Mouse (Mus musculus) hindbrain, embryonic 12.5 days (tissue): Measurements from ENCODE around the gene Hist1h2ak. TPM values are rescaled to one million over a fixed set of nuclear protein-coding genes. Genes with fewer than 3 reads are reported as not detected.

ENCODE experiments used
- ATAC-seq: fragments of 200-750 bp; cut with Nextera tagmentation; 2 replicates; pipeline ENCODE4 v1.8.0; 2017; ENCODE audit warnings: moderate TSS enrichment; ENCODE audit not compliant: low FRiP score
- H3K27ac ChIP-seq: fragments of 300-500 bp; sonication (generic); 2 replicates; pipeline ENCODE4 v1.5.1; 2016; ENCODE audit warnings: mild to moderate bottlenecking
- H3K27me3 ChIP-seq: fragments of 300-500 bp; sonication (generic); 2 replicates; pipeline ENCODE4 v1.6.1; 2016; ENCODE audit warnings: mild to moderate bottlenecking
- H3K36me3 ChIP-seq: fragments of 300-500 bp; sonication (generic); 2 replicates; pipeline ENCODE4 v1.6.1; 2016; ENCODE audit warnings: mild to moderate bottlenecking
- H3K4me1 ChIP-seq: fragments of 300-500 bp; sonication (generic); 2 replicates; pipeline ENCODE4 v1.6.1; 2016
- H3K4me2 ChIP-seq: fragments of 300-500 bp; sonication (generic); replicated peaks from 2 replicates; pipeline ENCODE4 v1.6.1; 2016; ENCODE audit warnings: mild to moderate bottlenecking
- H3K4me3 ChIP-seq: fragments of 300-500 bp; sonication (generic); 2 replicates; pipeline ENCODE4 v1.5.1; 2016; ENCODE audit warnings: mild to moderate bottlenecking
- H3K9ac ChIP-seq: fragments of 300-500 bp; sonication (generic); 2 replicates; pipeline ENCODE4 v1.6.1; 2016; ENCODE audit warnings: mild to moderate bottlenecking, moderate library complexity
- H3K9me3 ChIP-seq: fragments of 300-500 bp; sonication (generic); replicated peaks from 2 replicates; pipeline ENCODE4 v1.6.1; 2016; ENCODE audit warnings: mild to moderate bottlenecking
- WGBS: fragments of 180-500 bp; shearing (Covaris S2); methylation state at CpG from one replicate; pipeline ENCODE4 v1.1.7; 2016; 5-methylcytosine and 5-hydroxymethylcytosine counted together
- microRNA-seq: library from miRNA; unstranded; fragments of <30 nt; microRNA quantifications from one replicate; pipeline ENCODE4, GENCODE M21; 2017
- polyA plus RNA-seq: library from polyadenylated mRNA; unstranded; fragments of >200 nt; fragmentation: Nextera tagmentation; extraction: Ambion mirVana; gene quantifications from 2 replicates; pipeline ENCODE4 v1.2.1, GENCODE M21; 2016

The Hist1h2ak gene
- polyA plus RNA-seq, 1 experiment from 2014 or later: 28.3 TPM

DNA sequence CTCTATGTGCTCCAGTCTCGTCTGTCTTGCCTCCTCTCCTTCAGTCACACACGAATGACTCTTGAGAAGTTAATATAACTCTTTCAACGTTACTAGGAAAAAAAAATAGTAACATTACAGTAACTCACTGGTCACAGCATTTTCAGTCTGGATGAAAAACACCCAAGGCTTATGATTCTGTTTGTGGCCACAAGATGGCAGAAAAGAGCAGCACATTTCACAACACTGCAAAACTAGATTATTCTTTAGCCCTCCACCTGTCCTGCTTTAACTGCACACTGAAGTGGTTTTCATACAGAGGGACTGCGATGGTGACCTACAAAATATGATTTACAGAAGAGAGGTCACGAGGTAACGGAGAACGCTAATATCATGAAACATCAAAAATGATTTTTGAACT is 38.9 kb downstream of the Hist1h2ak start:
- H3K9ac ChIP-seq: 0 out of 2 replicates have a peak overlapping the region, but pooled peaks have one; percentile 62
- H3K9me3 ChIP-seq: no peaks in the 10 kb centered on the region
- ATAC-seq: no peak
- peak overlapping the region; percentile 41; the same call in 1 of the 2 replicates for H3K4me3 ChIP-seq
- H3K36me3 ChIP-seq: no peaks in the 10 kb centered on the region
- H3K27ac ChIP-seq: peak overlapping the region; percentile 89
- 2% methylated on average over 7 of the region's 7 CpGs for WGBS
- H3K4me1 ChIP-seq: peaks cover 20% of the 10 kb centered on the region
- H3K4me2 ChIP-seq: peak overlapping the region; percentile 77
- no peaks in the 10 kb centered on the region for H3K27me3 ChIP-seq

DNA sequence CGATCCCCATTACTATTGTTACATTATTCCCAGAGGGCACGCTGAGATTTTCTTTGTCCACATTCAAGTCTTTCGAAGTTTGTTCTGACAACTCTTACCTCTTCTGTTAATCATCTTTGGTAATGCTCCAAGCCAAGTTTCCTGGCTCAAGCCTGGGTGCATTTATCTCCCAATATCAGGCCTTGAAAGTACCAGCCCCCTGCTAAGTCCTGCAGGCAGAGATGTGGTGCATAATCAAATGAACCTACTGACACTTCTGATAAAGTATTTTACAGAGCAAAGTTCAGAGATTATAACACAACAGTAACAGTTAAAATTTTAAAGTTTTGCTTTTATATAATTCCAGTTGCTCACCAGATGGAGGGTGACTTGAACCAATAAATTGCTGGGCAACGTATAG is 41.9 kb downstream of the Hist1h2ak start:
- Histone ChIP-seq H3K36me3 (no peaks in the 10 kb centered on the region), H3K27ac (no peak overlapping the region), H3K9me3 (no peaks in the 10 kb centered on the region), H3K4me1 (peaks cover 8% of the 10 kb centered on the region), H3K9ac (0 out of 2 replicates have a peak overlapping the region, but pooled peaks have one; percentile 36), H3K4me2 (peak overlapping the region; percentile 54), H3K4me3 (peak overlapping the region; percentile 36), H3K27me3 (no peaks in the 10 kb centered on the region)
- ATAC-seq: no peak
- WGBS: 31% methylated on average over 4 of the region's 4 CpGs

DNA sequence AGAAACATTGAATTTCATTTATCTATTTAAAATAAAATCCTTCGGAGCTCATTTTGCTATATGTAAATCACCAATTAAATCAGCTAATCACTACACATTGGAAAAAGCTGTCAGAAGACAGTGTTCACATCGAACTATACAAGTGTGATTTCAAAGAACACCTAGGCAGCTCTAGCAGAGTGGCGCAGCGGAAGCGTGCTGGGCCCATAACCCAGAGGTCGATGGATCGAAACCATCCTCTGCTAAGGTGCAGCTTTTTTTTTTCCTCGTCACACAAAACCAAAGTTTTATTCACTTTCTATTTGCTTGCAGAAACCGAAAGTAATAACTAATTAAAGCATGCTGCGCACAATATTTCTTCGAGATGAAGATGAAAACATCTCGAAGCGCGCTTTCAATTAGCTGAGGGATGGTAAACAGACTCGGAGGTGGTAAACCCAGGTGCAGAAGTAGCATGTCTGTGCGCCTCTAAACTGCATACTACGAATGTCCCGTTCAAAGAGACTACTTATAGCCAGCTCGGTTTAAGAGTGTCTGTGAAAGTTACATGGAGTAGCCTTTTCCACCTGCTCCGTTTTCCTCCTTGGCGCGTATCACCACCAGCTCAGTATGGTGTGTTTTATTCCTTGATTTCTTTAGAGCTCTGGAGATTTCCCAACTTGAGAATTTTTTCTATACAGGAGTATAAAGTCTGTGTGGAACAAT is 42.7 kb downstream of the Hist1h2ak start:
- H3K4me3 ChIP-seq: peak overlapping the region; percentile 36
- peak overlapping the region; percentile 36 for H3K9ac ChIP-seq
- H3K9me3 ChIP-seq: no peaks in the 10 kb centered on the region
- peak overlapping the region; percentile 54 for H3K4me2 ChIP-seq
- no peak overlapping the region for H3K27ac ChIP-seq
- no peaks in the 10 kb centered on the region for H3K27me3 ChIP-seq
- ATAC-seq: peak; percentile 72
- WGBS: 3% methylated on average over 22 of the region's 22 CpGs
- H3K36me3 ChIP-seq: no peaks in the 10 kb centered on the region
- H3K4me1 ChIP-seq: peaks cover 8% of the 10 kb centered on the region

DNA sequence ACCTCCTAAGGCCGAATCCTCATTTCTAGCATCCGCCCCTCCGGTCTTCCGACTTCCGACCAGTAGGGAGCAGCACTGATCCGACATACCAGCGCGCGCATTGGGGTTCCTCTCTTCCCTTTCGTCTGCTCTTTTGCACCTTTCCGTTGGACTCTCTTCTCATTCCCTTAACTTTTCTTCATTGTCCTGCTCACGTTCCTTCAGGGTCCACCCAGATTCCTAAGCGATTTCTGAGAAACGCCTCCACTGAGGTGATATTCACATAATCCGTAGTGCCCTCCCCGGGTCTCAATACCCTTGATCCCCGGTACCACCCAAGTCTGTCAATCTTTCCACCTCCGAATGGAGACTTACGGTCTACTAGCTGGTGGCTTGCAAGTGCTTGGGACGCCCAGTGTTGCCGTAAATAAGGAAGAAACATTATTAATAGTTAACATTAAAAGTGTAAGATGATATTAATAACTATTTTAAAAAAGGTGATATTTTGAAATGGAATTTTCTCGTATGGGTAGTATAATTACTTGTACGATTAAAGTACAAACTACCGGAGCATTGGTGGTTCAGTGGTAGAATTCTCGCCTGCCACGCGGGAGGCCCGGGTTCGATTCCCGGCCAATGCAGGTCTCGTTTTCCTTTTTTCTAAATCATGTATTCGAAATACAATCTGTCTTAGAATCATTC is 43.5 kb downstream of the Hist1h2ak start:
- H3K4me3 ChIP-seq: peak overlapping the region; percentile 55
- H3K4me2 ChIP-seq: peak overlapping the region; percentile 54
- no peaks in the 10 kb centered on the region for H3K36me3 ChIP-seq
- H3K27me3 ChIP-seq: no peaks in the 10 kb centered on the region
- under 1% methylated on average over 32 of the region's 32 CpGs for WGBS
- peak overlapping the region; percentile 67 for H3K27ac ChIP-seq
- peak overlapping the region; percentile 59 for H3K9ac ChIP-seq
- no peaks in the 10 kb centered on the region for H3K9me3 ChIP-seq
- H3K4me1 ChIP-seq: peaks cover 4% of the 10 kb centered on the region
- ATAC-seq: peak; percentile 83

DNA sequence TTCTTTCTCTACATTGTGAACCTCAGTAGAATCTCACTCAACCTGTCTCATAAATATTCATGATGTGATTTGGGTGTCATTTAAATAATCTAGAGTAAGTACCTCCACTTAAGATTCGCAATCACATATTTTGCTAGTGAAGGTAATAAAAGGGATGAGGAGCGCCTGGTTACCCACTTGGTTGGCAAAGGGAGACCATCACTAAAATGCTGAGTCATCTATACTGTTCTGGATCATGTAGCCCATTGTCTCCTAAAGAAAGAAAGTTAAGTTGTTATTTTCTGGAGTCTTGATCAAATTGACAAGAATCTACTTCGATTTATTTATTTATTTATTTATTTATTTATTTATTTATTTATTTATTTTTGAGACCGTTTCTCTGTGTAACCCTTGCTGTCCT is 47.0 kb downstream of the Hist1h2ak start:
- no peaks in the 10 kb centered on the region for H3K9me3 ChIP-seq
- H3K36me3 ChIP-seq: no peaks in the 10 kb centered on the region
- H3K27ac ChIP-seq: no peak overlapping the region
- H3K4me3 ChIP-seq: no peak overlapping the region
- no peaks in the 10 kb centered on the region for H3K4me1 ChIP-seq
- no peak overlapping the region for H3K4me2 ChIP-seq
- H3K9ac ChIP-seq: no peak overlapping the region
- H3K27me3 ChIP-seq: no peaks in the 10 kb centered on the region
- no peak for ATAC-seq
- WGBS: 72% methylated on average over 4 of the region's 4 CpGs

Small RNA genes within 50 kb of the gene (microRNA-seq; reads per million reads assigned to microRNA genes)
- gene Gm44346 (not detected), gene Gm44357 (not detected), gene Gm44367 (not detected), gene Gm44454 (not detected)

Other genes starting within 250 kb of the Hist1h2ak start
- gene Zkscan8, start 222.7 kb downstream of the Hist1h2ak start, polyA plus RNA-seq: 9.0 and 9.8 TPM in 2 replicates
- gene Olfr1366, start 211.0 kb downstream of the Hist1h2ak start, polyA plus RNA-seq: 0.20 and 0.22 TPM in 2 replicates
- gene Olfr1535, start 193.9 kb downstream of the Hist1h2ak start, polyA plus RNA-seq: not detected in 2 replicates
- not detected in 2 replicates for gene Olfr1364, start 172.1 kb downstream of the Hist1h2ak start, polyA plus RNA-seq
- gene Olfr1362, start 139.8 kb downstream of the Hist1h2ak start, polyA plus RNA-seq: not detected in 2 replicates
- gene Olfr11, start 111.3 kb downstream of the Hist1h2ak start, polyA plus RNA-seq: 0.07 TPM in 1 of 2 replicates, not detected in the other
- gene Olfr1361, start 90.4 kb downstream of the Hist1h2ak start, polyA plus RNA-seq: not detected in 2 replicates
- not detected in 2 replicates for gene Olfr1360, start 76.4 kb downstream of the Hist1h2ak start, polyA plus RNA-seq
- not detected in 2 replicates for gene Olfr1359, start 55.7 kb downstream of the Hist1h2ak start, polyA plus RNA-seq
- 3.6 and 4.4 TPM in 2 replicates for gene Hist1h2bl, start 37.7 kb downstream of the Hist1h2ak start, polyA plus RNA-seq
- 17.3 and 29.5 TPM in 2 replicates for gene Hist1h2ai, start 37.4 kb downstream of the Hist1h2ak start, polyA plus RNA-seq
- gene Hist1h3h, start 36.2 kb downstream of the Hist1h2ak start, polyA plus RNA-seq: 8.9 and 18.3 TPM in 2 replicates
- gene Hist1h2bm, start 31.8 kb downstream of the Hist1h2ak start, polyA plus RNA-seq: 2.6 and 4.9 TPM in 2 replicates
- gene Hist1h4j, start 18.8 kb downstream of the Hist1h2ak start, polyA plus RNA-seq: 0.98 and 1.0 TPM in 2 replicates
- 2.9 TPM in 1 of 2 replicates, not detected in the other for gene Hist1h4k, start 3.3 kb downstream of the Hist1h2ak start, polyA plus RNA-seq
- 2.2 and 2.8 TPM in 2 replicates for gene Hist1h2bn, start 296 bp upstream of the Hist1h2ak start, polyA plus RNA-seq
- gene Hist1h1b, start 26.8 kb upstream of the Hist1h2ak start, polyA plus RNA-seq: 23.2 and 23.6 TPM in 2 replicates
- gene Hist1h3i, start 29.5 kb upstream of the Hist1h2ak start, polyA plus RNA-seq: 87.0 and 110 TPM in 2 replicates
- gene Hist1h2an, start 33.4 kb upstream of the Hist1h2ak start, polyA plus RNA-seq: 5.2 TPM in 1 of 2 replicates, not detected in the other
- gene Hist1h2bp, start 33.6 kb upstream of the Hist1h2ak start, polyA plus RNA-seq: 1.9 and 2.4 TPM in 2 replicates
- gene Hist1h2bq, start 56.4 kb upstream of the Hist1h2ak start, polyA plus RNA-seq: 14.1 and 15.3 TPM in 2 replicates
- 3.4 TPM in 1 of 2 replicates, not detected in the other for gene Hist1h2ao, start 56.6 kb upstream of the Hist1h2ak start, polyA plus RNA-seq
- gene Hist1h4m, start 57.9 kb upstream of the Hist1h2ak start, polyA plus RNA-seq: not detected in 2 replicates
- 6.2 and 10.1 TPM in 2 replicates for gene Hist1h4n, start 78.4 kb upstream of the Hist1h2ak start, polyA plus RNA-seq
- 2,700 and 3,374 TPM in 2 replicates for gene Hist1h2ap, start 79.7 kb upstream of the Hist1h2ak start, polyA plus RNA-seq
- gene Hist1h2br, start 79.9 kb upstream of the Hist1h2ak start, polyA plus RNA-seq: 14.3 and 15.1 TPM in 2 replicates
- gene Zfp184, start 191.3 kb upstream of the Hist1h2ak start, polyA plus RNA-seq: 19.1 and 20.5 TPM in 2 replicates
- gene Pom121l2, start 227.4 kb upstream of the Hist1h2ak start, polyA plus RNA-seq: 0.14 TPM in 1 of 2 replicates, not detected in the other